ENCODE assay signal across 9 mouse cellular contexts in the genomic region with DNA sequence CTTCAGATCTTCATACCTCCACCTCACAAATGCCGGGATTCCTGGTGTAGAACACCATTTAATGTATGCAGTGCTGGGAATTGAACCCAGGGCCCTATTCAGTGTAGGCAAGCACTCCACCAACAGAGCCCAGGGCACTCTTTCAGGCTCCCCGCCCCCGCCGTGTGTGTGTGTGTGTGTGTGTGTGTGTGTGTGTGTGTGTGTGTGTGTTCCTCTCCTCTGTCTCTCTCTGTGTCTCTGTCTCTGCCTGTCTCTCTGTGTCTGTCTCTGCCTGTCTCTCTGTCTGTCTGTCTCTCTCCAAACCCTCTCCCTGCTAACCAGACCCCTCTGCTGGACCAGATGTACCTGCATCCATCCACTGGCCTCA.
DNase-seq lines count a peak whose midpoint lies in the region; ATAC-seq and TF ChIP-seq lines count a peak whose summit lies in the region.
"Had no signal": no experiment of that assay in that cellular context is flagged by ENCODE, and none has a peak within 500 bp of the region (broad histone marks: within the 10 kb centered on the region; RNA-seq: fewer than 3 reads in every experiment).

No protein-coding gene starts in this region.

- 76% methylated on average over 2 of the region's 4 CpGs for WGBS in heart, embryonic 16.5 days
- 28% methylated on average over 4 of the region's 4 CpGs for WGBS in midbrain, embryonic 10.5 days

- TF ChIP-seq EP300 in MEL (IDR thresholded peaks at IDR 0.05; ENCODE audit: low read depth in 1 of 2, low read length in 2 of 2) = no peak

- H3K79me2 ChIP-seq in MEL (ENCODE audit: control insufficient read depth, insufficient read depth, low read length, poor library complexity) = no peaks in the 10 kb centered on the region

- no peaks in the 10 kb centered on the region for H3K36me3 ChIP-seq in heart, embryonic 16.5 days (ENCODE audit: control insufficient read depth, insufficient read depth)
- peaks cover 0 to 7% of the 10 kb centered on the region in 2 experiments; a peak in 2 of 4 replicates for H3K36me3 ChIP-seq in MEL (ENCODE audit: control insufficient read depth in 1 of 2, insufficient read depth in 2 of 2, low read length in 2 of 2)
- H3K36me3 ChIP-seq in midbrain, embryonic 10.5 days = no peaks in the 10 kb centered on the region

- peaks cover 45% of the 10 kb centered on the region for H3K4me1 ChIP-seq in heart, embryonic 16.5 days (ENCODE audit: control insufficient read depth, insufficient read depth, low read length)
- peaks cover 9 to 22% of the 10 kb centered on the region in 2 experiments for H3K4me1 ChIP-seq in MEL (ENCODE audit: control insufficient read depth in 1 of 2, insufficient read depth in 2 of 2, low read length in 2 of 2)
- H3K4me1 ChIP-seq in midbrain, embryonic 10.5 days = peaks cover 76% of the 10 kb centered on the region

- ATAC-seq in heart, embryonic 16.5 days (replicated peaks; ENCODE audit: extremely low read depth, insufficient read depth, low FRiP score) = no peak
- no peak for ATAC-seq in megakaryocyte progenitor cell, adult 5-6 weeks (replicated peaks; ENCODE audit: poor library complexity)

- no peaks in the 10 kb centered on the region for H3K9me3 ChIP-seq in heart, embryonic 16.5 days (replicated peaks; ENCODE audit: control insufficient read depth, low read length)
- H3K9me3 ChIP-seq in MEL (replicated peaks; ENCODE audit: insufficient read depth, low read length) = no peaks in the 10 kb centered on the region
- H3K9me3 ChIP-seq in midbrain, embryonic 10.5 days (replicated peaks) = no peaks in the 10 kb centered on the region

- intact Hi-C loops in heart, postnatal 10 days (cut with DNase I) = no loop called here
- intact Hi-C loops in gastrocnemius, postnatal 36 days (cut with DNase I) = loop anchor here (2.0 kb wide), 1 partner anchor 21 kb away; no protein-coding TSS in a partner anchor

- TF ChIP-seq CTCF in MEL (IDR thresholded peaks at IDR 0.05 in 2 of 3, conservative IDR thresholded peaks at IDR 0.05 in 1 of 3; ENCODE audit: control insufficient read depth in 1 of 3, insufficient read depth in 1 of 3, low read depth in 2 of 3, low read length in 3 of 3, poor library complexity in 1 of 3, severe bottlenecking in 1 of 3) = no peak

- peak overlapping the region; percentile 74 for H3K9ac ChIP-seq in heart, embryonic 16.5 days (ENCODE audit: low read length)
- peak overlapping the region; percentile 20 for H3K9ac ChIP-seq in MEL (ENCODE audit: control insufficient read depth, low read depth, low read length, poor library complexity, severe bottlenecking)

- no peak for DNase-seq in heart, postnatal 10 days
- no peak for DNase-seq in MEL (ENCODE audit: low read depth, low spot score)
- DNase-seq in heart, postnatal 4 days = peak; percentile 20
- DNase-seq in midbrain, embryonic 10.5 days (ENCODE audit: low spot score) = no peak
- no peak for DNase-seq in gastrocnemius, postnatal 36 days
- DNase-seq in left cerebral cortex, adult 11 months (ENCODE audit: low spot score) = no peak

- H3K4me3 ChIP-seq in heart, embryonic 16.5 days (ENCODE audit: low read length) = peak overlapping the region; percentile 38
- H3K4me3 ChIP-seq in MEL (ENCODE audit: control insufficient read depth in 1 of 2, insufficient read depth in 1 of 2, low read depth in 2 of 2, low read length in 2 of 2) = peak overlapping the region; percentile 37 to 79
- H3K4me3 ChIP-seq in midbrain, embryonic 10.5 days = peak overlapping the region; percentile 38

- no peak for TF ChIP-seq POLR2A in MEL (IDR thresholded peaks at IDR 0.05; ENCODE audit: control insufficient read depth in 1 of 2, insufficient read depth in 1 of 2, low read depth in 1 of 2, low read length in 2 of 2, poor library complexity in 1 of 2)

- no peaks in the 10 kb centered on the region for H3K27me3 ChIP-seq in heart, embryonic 16.5 days (ENCODE audit: control insufficient read depth, insufficient read depth, low read length)
- H3K27me3 ChIP-seq in MEL (ENCODE audit: control insufficient read depth in 1 of 2, insufficient read depth in 2 of 2, low read length in 2 of 2) = no peaks in the 10 kb centered on the region
- H3K27me3 ChIP-seq in midbrain, embryonic 10.5 days (ENCODE audit: low read depth, poor library complexity, severe bottlenecking) = peaks cover 20% of the 10 kb centered on the region
- H3K27me3 ChIP-seq: Patski had no signal

- no peak for TF ChIP-seq RAD21 in MEL (IDR thresholded peaks at IDR 0.05; ENCODE audit: low read depth, low read length)

- peak overlapping the region; percentile 64 for H3K4me2 ChIP-seq in heart, embryonic 16.5 days (ENCODE audit: low read depth, low read length)

- H3K27ac ChIP-seq in heart, embryonic 16.5 days (ENCODE audit: low read length) = peak overlapping the region; percentile 99
- peak overlapping the region; percentile 83 for H3K27ac ChIP-seq in MEL (ENCODE audit: control insufficient read depth, low read depth, low read length)
- peak overlapping the region; percentile 91 for H3K27ac ChIP-seq in midbrain, embryonic 10.5 days (replicated peaks)

TF ChIP-seq in MEL, 35 proteins besides CTCF, POLR2A, EP300 and RAD21:
- TF ChIP-seq ELF1 (IDR thresholded peaks at IDR 0.05; ENCODE audit: low read depth, low read length) (no peak), JUND (IDR thresholded peaks at IDR 0.05; ENCODE audit: low read depth, low read length) (no peak), HCFC1 (IDR thresholded peaks at IDR 0.05; ENCODE audit: low read depth, low read length) (no peak), POLR2AphosphoS2 (IDR thresholded peaks at IDR 0.05; ENCODE audit: low read length) (no peak)
